Mouse (Mus musculus): ENCODE measurements around the gene Ncs1.

- TF ChIP-seq CTCF (IDR thresholded peaks at IDR 0.05; ENCODE audit: borderline replicate concordance, control insufficient read depth, extremely low read depth, insufficient read depth, low read length, poor library complexity) (no peak), POLR2A (IDR thresholded peaks at IDR 0.05; ENCODE audit: control insufficient read depth, extremely low read depth, insufficient read depth, low read length, poor library complexity) (no peak)
Observed at GRCm38 (mm10) chr2:31337706-31338330, 92.2 kb downstream of the Ncs1 start.

Data from thymus, adult 2 months (tissue).